Mouse (Mus musculus): ENCODE results near the gene Crip1.

DNA sequence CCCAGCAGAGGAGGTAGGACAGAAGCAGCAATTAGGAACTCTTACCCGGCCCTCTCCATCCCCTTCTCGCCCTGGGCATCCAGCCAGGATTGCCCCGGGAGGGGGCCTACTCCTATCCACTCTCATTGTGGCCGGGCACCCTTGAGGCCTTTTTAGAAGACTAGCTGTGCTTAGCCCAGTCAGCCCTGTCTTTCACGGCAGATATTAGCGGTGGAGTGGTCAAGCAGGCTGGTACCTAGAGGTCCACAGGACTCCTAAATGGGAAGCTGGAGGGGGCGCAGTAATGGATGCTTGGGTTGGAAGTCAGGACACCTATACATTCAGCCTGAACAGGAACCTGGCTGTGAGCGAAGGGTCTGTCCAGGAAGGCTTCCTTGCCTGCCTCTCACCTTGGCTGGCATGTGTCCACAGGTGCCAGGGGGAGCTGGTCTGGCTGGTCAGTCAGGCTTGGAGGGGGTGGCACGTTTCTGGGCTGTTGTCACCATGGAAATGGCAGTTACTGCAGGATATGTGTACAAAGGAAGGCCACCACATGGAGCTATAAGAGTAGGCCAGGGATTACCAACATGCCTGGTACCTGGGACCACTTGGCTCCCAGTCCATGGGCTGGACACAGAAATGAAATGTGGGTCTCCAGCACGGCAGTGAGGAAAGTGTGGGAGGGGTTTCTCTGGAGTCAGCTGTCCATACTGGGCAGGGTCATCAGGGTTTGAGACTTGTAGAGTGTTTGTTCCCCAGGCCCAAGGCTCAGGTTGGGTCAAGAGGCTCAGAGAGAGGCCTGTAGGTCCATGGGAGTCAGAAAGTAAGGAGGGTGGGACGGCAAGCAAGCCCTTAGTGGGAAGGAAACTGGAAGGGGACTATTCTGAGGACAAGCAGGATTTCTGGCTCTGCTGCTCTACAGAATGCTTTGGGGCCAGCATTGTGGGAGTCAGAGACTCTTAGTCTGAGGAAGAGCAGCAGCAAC, 6.9 kb upstream of the Crip1 start:
- TF ChIP-seq CTCF (IDR thresholded peaks at IDR 0.05; ENCODE audit: low read depth) (no peak), EP300 (IDR thresholded peaks at IDR 0.05; ENCODE audit: low read depth) (no peak)
